Mouse (Mus musculus) spleen, adult 10 weeks (tissue): ENCODE measurements around the gene Rpa1. TPM values are rescaled to one million over a fixed set of nuclear protein-coding genes. Genes with fewer than 3 reads are reported as not detected.

Experiments used
- polyA plus RNA-seq: library from polyadenylated mRNA; stranded (reverse); fragments of 350-450 nt; fragmentation: Illumina TruSeq; extraction: RNeasy Lipid Tissue Mini Kit (QIAGEN cat#74804); gene quantifications from one replicate; pipeline ENCODE4 v1.2.3, GENCODE M21; 2015; ENCODE audit warnings: low replicate concordance; ENCODE audit not compliant: insufficient read depth

Gene Rpa1
- 96.3 TPM for polyA plus RNA-seq

DNA sequence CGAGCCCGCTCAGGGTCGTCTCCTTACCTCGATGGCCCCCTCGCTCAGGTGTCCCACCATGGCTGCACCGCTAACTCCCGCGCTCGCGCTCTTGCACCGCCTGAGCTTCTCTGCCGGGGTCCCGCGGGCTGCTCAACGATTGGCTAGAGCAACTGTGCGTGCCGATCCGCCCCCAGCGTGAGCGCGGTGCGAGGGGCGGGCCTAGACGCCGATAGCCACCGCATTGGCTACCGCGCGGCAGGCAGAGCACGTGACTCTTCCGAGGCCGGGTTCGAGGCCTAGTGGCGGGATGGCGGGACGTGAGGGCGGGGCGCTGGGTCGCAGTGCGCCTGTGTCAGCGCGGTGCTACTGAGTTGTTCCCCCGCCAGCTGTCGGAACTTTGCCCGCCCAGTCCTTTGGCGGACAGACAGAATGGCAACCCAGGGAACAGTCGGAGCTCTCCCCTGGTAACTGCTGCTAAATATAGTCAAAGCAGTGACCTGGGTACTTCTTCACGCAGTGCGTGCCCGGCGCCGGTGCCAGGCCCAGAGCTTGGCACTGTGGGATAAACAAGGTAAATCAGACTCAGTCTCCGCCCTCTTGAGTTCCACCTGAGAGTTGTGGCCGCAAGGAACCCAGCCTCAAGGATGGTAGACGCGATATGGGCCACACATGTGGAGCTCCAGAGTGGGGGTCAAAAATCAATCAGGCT is at the start of gene Rpa1, which contains the start of gene Smyd4:
Gene Rpa1, minus strand, starts transcription at position 126 of the 691 bp plus-strand sequence.
Gene Smyd4, plus strand, starts transcription at position 235 of the 691 bp plus-strand sequence.

Other genes starting within 250 kb of the Rpa1 start
- 0.51 TPM for gene Hic1, start 178.8 kb downstream of the Rpa1 start, polyA plus RNA-seq
- gene Ovca2, start 169.5 kb downstream of the Rpa1 start, polyA plus RNA-seq, result 26.3 TPM
- gene Dph1, start 157.1 kb downstream of the Rpa1 start, polyA plus RNA-seq, result 11.9 TPM
- gene Rtn4rl1, start 154.5 kb downstream of the Rpa1 start, polyA plus RNA-seq, result 6.0 TPM
- gene Smyd4, start 109 bp upstream of the Rpa1 start, polyA plus RNA-seq, result 9.9 TPM
- gene Serpinf1, start 74.4 kb upstream of the Rpa1 start, polyA plus RNA-seq, result 10.2 TPM
- 0.11 TPM for gene Serpinf2, start 91.3 kb upstream of the Rpa1 start, polyA plus RNA-seq
- 9.7 TPM for gene Wdr81, start 106.4 kb upstream of the Rpa1 start, polyA plus RNA-seq
- gene Tlcd2, start 113.4 kb upstream of the Rpa1 start, polyA plus RNA-seq, result 5.4 TPM
- gene Prpf8, start 138.5 kb upstream of the Rpa1 start, polyA plus RNA-seq, result 119 TPM
- 1.1 TPM for gene Rilp, start 161.8 kb upstream of the Rpa1 start, polyA plus RNA-seq
- 1.8 TPM for gene Scarf1, start 165.2 kb upstream of the Rpa1 start, polyA plus RNA-seq
- gene Slc43a2, start 183.4 kb upstream of the Rpa1 start, polyA plus RNA-seq, result 27.9 TPM
- 254 TPM for gene Pitpna, start 239.8 kb upstream of the Rpa1 start, polyA plus RNA-seq